Mouse (Mus musculus): ENCODE results near the gene Atp13a1.
A peak's percentile ranks its signal among the peaks of the same experiment; 100 is the strongest.

Gene Atp13a1

GRCm38 (mm10) chr8:69799946-69800345, 9.0 kb downstream of the Atp13a1 start:
- no peak for DNase-seq (ENCODE audit: low spot score in 2 of 2)

- no peak for DNase-seq (ENCODE audit: low spot score in 2 of 2)
Measured at GRCm38 (mm10) chr8:69801796-69802195, 10.8 kb downstream of the Atp13a1 start.

GRCm38 (mm10) chr8:69802216-69802615, 11.3 kb downstream of the Atp13a1 start:
- no peak for DNase-seq (ENCODE audit: low spot score in 2 of 2)

GRCm38 (mm10) chr8:69803366-69803765, 12.4 kb downstream of the Atp13a1 start:
- no peak for DNase-seq (ENCODE audit: low spot score in 2 of 2)

- DNase-seq (ENCODE audit: low spot score in 2 of 2): no peak
Measured at GRCm38 (mm10) chr8:69804537-69804936, 13.6 kb downstream of the Atp13a1 start.

- DNase-seq (ENCODE audit: low spot score in 2 of 2): no peak
Measured at GRCm38 (mm10) chr8:69805086-69805485, 14.1 kb downstream of the Atp13a1 start.

- no peak for DNase-seq (ENCODE audit: low spot score in 2 of 2)
Measured at GRCm38 (mm10) chr8:69805491-69805890, 14.5 kb downstream of the Atp13a1 start.

GRCm38 (mm10) chr8:69807236-69807635, 16.3 kb downstream of the Atp13a1 start:
- DNase-seq (ENCODE audit: low spot score in 2 of 2): no peak

- DNase-seq (ENCODE audit: low spot score in 2 of 2): peak; percentile 90 to 91
Measured at GRCm38 (mm10) chr8:69808094-69808863, 17.3 kb downstream of the Atp13a1 start, which contains the start of gene Gmip. Gene Gmip, plus strand, starts transcription at chr8:69808679.

GRCm38 (mm10) chr8:69808864-69809403, 18.0 kb downstream of the Atp13a1 start:
- peak; percentile 48 to 59 for DNase-seq (ENCODE audit: low spot score in 2 of 2)

GRCm38 (mm10) chr8:69809820-69810219, 18.9 kb downstream of the Atp13a1 start:
- no peak for DNase-seq (ENCODE audit: low spot score in 2 of 2)

- no peak for DNase-seq (ENCODE audit: low spot score in 2 of 2)
Measured at GRCm38 (mm10) chr8:69814881-69815280, 23.9 kb downstream of the Atp13a1 start.

GRCm38 (mm10) chr8:69815396-69815795, 24.4 kb downstream of the Atp13a1 start:
- no peak for DNase-seq (ENCODE audit: low spot score in 2 of 2)

GRCm38 (mm10) chr8:69820466-69820865, 29.5 kb downstream of the Atp13a1 start:
- DNase-seq (ENCODE audit: low spot score in 2 of 2): no peak

- no peak for DNase-seq (ENCODE audit: low spot score in 2 of 2)
Measured at GRCm38 (mm10) chr8:69821971-69822385, 31.0 kb downstream of the Atp13a1 start.

GRCm38 (mm10) chr8:69822386-69823191, 31.6 kb downstream of the Atp13a1 start, which contains the start of gene Lpar2:
Gene Lpar2, plus strand, starts transcription at chr8:69822429.
- peak; percentile 44 to 54 for DNase-seq (ENCODE audit: low spot score in 2 of 2)

GRCm38 (mm10) chr8:69826371-69826770, 35.4 kb downstream of the Atp13a1 start:
- DNase-seq (ENCODE audit: low spot score in 2 of 2): no peak

- peak; percentile 85 to 93 for DNase-seq (ENCODE audit: low spot score in 2 of 2)
Measured at GRCm38 (mm10) chr8:69832298-69832853, 41.4 kb downstream of the Atp13a1 start, which contains the start of gene Pbx4. Gene Pbx4, plus strand, starts transcription at chr8:69832491.

GRCm38 (mm10) chr8:69837057-69837682, 46.2 kb downstream of the Atp13a1 start:
- DNase-seq (ENCODE audit: low spot score in 2 of 2): no peak

GRCm38 (mm10) chr8:69847167-69848065, 56.5 kb downstream of the Atp13a1 start:
- no peak for DNase-seq (ENCODE audit: low spot score in 2 of 2)

Measured in natural killer cell, adult 2 months (primary cell).